Mouse (Mus musculus) brown adipose tissue, adult 24 weeks (tissue): ENCODE results near the gene Cux1. TPM values are rescaled to one million over a fixed set of nuclear protein-coding genes. Genes with fewer than 3 reads are reported as not detected.

Experiments
- H3K27ac ChIP-seq: fragments of 200-500 bp; replicated peaks from 2 replicates; pipeline ENCODE4 v1.5.1; 2012; ENCODE audit warnings: low read depth, mild to moderate bottlenecking, low read length
- H3K4me1 ChIP-seq: fragments of 200-500 bp; 2 replicates; pipeline ENCODE4 v1.6.1; 2012; ENCODE audit warnings: low read length, mixed read lengths; ENCODE audit not compliant: control insufficient read depth, insufficient read depth, insufficient read length
- H3K4me3 ChIP-seq: fragments of 200-500 bp; 2 replicates; pipeline ENCODE4 v1.5.1; 2012; ENCODE audit warnings: low read depth, mild to moderate bottlenecking, low read length, moderate library complexity; ENCODE audit not compliant: insufficient read depth
- polyA plus RNA-seq: library from polyadenylated mRNA; stranded (reverse); fragments of >200 nt; gene quantifications from 2 replicates; pipeline ENCODE4 v1.2.4, GENCODE M21; 2012; ENCODE audit not compliant: missing spikeins, insufficient read depth, insufficient read length

The Cux1 gene
- polyA plus RNA-seq, 1 experiment, result 45.7 TPM

DNA sequence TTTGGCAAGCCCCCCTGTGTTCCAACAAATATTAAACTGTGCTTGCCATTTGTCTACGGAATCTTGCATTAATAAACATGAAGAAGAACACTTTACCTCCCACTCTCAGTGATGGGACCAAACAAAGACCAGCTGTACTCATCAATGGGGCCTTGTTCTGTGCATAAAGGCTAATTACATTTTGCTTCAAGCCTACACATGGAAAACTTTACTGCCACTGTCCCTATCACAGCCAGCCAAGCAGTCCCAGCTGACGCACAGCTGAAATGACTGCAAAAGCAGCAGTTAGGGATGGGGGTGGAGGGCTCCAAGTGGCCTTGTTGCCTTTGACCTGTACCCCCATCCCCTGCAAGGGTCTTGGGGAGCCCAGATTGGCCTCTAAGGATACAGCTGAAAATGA is 210.1 kb downstream of the Cux1 start:
- H3K4me3 ChIP-seq, result no peak overlapping the region
- H3K4me1 ChIP-seq, result no peaks in the 10 kb centered on the region; the same call in 1 of the 2 replicates
- no peak overlapping the region for H3K27ac ChIP-seq

DNA sequence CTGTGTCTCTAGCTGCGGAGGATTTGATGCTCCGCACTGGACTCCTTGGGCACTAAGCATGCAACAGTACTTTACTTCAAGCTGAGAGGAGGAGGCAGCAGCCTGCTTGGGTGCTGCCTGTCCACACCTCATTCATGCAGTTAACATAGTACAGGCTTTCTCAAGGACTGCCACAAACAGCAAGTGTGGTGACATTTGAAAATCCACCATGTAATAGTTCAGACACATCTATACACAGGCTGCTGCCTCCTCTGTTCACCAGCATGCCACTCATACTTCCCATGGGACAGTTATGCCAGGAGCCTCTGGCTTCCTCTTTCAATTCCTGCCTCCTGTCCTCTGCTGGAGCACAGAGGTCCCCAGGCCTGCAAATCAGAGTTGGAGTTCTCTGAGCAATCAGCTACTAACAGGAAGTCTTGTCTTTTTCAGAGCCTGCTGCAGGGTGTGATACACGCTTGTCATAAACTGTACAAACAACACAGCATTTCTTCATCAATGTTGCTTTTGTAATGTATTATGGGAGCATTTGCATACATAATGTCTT is 211.6 kb downstream of the Cux1 start:
- no peak overlapping the region for H3K27ac ChIP-seq
- H3K4me3 ChIP-seq, result no peak overlapping the region
- H3K4me1 ChIP-seq, result no peaks in the 10 kb centered on the region; the same call in 1 of the 2 replicates

DNA sequence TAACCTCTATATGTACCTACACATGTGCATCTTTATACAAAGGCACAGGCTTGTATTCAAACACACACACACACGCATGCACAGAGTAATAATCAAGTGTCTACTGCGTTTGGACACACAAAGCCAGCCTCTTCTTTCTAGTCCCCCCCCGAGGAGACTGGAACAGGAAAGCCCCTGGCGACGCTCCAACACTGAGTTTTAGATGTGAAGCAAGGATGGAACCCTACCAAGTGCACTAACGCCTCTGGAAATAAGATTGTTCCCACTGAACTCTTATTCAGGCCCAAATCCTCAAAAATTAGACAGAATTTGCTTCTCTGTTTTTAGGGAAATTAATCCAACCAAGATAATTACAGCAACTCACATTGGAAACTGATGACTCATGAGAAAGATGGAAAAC is 212.6 kb downstream of the Cux1 start:
- Histone ChIP-seq H3K4me1 (no peaks in the 10 kb centered on the region; the same call in 1 of the 2 replicates), H3K4me3 (no peak overlapping the region), H3K27ac (no peak overlapping the region)

DNA sequence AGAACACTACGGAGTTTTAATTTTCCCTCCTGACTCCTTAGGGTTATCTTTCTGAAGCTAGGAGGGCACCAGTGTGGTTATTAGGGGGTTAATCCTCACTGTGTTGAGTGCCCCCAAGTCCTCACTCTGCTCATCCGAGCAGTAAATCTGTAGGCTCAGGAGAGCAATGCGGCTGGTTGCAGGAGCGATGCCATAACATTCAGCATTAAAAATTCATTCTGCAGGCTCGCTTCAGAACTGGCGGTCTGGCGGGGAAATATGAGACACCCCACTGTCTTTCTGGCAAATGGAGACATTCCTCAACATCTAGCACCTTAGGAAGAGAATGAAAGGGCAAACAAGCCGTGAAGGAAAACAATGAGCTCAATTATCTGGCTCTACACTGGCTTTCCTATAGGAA is 214.2 kb downstream of the Cux1 start:
- H3K27ac ChIP-seq, result no peak overlapping the region
- H3K4me1 ChIP-seq, result no peaks in the 10 kb centered on the region; the same call in 1 of the 2 replicates
- no peak overlapping the region for H3K4me3 ChIP-seq

DNA sequence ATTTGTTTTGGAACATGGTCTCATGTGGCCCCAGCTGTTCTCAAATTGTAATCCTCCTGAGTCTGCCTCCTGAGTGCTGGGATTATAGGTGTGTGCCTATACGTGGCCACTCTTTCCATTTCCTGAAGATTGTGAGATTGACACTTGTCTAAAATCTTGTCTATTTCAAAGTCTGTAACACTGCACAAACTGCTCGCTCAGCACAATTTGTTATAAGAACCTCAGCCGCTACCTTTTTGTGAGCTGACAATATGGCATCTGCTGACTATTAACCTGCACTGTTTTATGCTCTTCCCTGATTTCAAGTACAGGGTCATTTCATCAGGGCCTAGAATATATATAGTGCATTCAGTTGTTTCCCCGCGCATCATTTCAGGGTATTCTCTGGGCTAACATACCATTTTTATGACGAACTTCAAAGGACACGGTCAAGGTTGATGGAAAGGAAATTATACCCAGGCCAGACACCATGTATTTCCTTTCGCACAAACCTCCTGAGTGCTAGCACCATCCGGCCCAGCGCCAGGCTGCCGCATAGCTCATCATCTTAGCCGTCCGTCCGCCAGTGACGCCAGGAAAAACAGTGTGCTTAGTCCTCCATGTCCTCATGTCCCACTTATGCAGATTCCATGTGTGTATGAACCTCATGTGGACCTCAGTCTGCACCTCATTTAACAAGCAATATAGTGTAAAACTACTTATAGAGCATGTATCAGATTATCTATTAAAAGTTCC is 224.0 kb downstream of the Cux1 start:
- Histone ChIP-seq H3K4me3 (no peak overlapping the region), H3K27ac (no peak overlapping the region), H3K4me1 (peaks cover 2% of the 10 kb centered on the region; the same call in 1 of the 2 replicates)

DNA sequence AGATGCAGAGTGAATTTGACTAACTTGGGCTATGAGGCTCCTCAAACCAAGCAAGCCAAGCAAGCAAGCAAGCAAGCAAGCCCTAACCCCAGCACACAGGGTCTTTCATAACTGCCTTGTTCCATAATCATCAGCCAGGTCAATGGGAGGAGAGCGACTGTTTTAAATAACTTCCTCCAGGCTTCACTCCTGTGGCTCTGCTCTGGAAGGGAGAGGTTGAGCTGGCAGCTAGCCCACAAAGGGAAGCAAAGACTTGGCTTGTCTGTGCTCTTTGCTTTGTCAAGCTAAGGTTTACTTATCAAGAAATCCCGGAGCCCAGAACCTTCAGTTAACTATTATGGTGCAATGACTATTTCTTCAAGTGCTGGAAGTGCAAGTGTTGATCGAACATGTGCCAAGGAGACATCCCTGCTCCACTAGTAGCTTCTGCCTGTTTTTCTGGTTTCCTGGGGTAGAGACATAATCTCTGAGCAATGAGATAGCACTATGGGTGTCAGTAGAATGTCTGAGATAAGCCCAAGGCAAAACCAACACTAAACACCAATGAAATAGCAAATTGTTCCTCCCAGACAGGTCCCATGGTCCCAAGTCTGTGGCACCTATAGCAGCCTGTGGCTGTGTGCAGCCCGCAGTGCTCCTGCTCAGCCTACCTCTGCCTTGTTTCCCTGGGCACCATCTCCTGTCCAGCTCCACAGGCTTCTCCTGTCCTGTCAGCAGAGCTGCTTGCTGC is 230.3 kb downstream of the Cux1 start:
- no peak overlapping the region for H3K27ac ChIP-seq

DNA sequence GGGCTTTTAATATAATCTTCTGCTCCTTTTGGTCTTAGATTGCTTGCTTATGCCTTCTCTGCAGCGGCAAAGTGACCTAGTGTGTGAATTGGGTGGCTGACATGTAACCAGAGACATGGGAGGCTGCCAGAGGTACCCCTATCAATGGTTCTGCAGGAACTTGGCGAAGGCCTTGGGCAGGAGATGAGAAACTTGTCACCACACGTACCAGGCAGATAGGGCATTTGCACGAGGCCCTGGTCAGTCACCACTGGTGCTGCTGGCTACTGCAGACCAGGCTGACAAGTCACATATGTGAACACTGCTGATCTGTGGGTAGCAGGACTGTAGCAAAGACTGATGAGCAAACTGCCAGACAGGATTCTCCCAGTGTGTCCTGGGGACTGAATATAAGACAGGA is 231.6 kb downstream of the Cux1 start:
- Histone ChIP-seq H3K27ac (no peak overlapping the region), H3K4me1 (no peaks in the 10 kb centered on the region), H3K4me3 (no peak overlapping the region)

More for the DNA sequence above, 230.3 kb downstream of the Cux1 start:
- no peaks in the 10 kb centered on the region for H3K4me1 ChIP-seq
- H3K4me3 ChIP-seq, result no peak overlapping the region

DNA sequence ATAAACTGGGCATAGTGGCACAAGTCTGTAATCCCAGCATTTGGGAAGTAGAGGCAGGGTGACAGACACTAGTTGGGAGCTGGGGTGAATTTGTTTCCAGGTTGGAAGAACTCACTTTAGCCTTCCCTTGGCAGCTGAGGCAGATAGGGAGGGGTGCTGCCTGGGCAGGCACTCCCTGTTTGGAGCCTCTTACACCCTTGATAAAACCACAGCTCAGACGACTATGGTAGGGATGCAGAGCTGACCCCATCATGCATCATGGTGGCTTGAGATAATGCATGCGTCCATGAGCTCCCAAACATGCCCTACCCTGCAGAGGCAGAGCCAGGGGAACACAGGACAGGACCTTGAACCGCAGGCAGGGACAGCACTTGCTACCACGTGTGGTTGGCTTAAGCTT is 232.5 kb downstream of the Cux1 start:
- Histone ChIP-seq H3K27ac (no peak overlapping the region), H3K4me3 (no peak overlapping the region), H3K4me1 (no peaks in the 10 kb centered on the region)

DNA sequence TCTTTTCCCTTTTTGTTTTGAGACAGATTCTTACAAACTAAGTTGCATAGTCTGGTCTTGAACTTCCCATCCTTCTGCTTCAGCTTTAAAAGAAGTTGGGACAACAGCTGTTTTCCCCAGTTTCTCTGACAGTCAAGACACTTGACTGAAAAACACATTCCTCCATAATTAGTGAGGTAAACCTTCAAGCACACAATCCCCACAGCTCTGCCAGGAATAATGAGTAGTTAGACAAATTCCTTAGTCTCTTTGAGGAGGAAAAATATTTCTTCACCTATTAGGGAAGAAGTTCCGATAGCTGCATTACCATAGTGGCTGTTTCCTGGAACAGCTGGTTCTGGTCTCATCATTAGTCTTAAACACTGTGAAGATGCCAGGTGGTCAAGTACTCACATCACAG is 233.2 kb downstream of the Cux1 start:
- H3K27ac ChIP-seq, result no peak overlapping the region
- H3K4me1 ChIP-seq, result no peaks in the 10 kb centered on the region
- H3K4me3 ChIP-seq, result no peak overlapping the region

DNA sequence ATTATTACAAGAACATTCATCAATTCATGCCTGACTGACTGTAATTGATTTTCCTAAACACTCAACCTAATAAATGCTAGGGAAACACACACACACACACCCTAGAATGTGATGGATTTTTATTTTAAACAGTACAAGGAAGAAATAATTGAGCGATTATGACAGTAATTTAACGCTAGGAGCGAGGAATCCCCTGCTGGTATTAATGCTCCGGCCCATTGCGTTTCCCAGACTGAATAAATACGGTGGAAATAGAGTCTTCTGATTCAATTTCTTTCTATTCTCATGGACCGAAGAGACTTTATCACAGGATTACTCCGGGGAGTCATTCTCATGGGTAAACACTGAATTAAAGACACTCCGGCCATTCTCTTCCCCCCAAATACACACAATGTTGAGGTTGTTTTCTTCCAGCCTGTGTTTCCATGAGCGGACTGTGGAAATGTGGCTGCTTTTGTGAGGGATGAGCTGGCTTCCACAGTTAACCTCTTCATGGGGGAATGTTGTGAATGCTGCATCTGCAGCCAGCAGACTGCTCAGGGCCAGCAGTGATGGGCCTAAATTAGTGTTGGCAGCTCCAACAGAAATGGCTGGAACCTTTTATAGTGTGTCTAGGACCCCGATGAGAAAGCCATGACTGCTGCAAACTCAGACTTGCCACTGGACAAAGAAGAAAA is 234.4 kb downstream of the Cux1 start:
- Histone ChIP-seq H3K27ac (no peak overlapping the region), H3K4me1 (no peaks in the 10 kb centered on the region), H3K4me3 (no peak overlapping the region)

DNA sequence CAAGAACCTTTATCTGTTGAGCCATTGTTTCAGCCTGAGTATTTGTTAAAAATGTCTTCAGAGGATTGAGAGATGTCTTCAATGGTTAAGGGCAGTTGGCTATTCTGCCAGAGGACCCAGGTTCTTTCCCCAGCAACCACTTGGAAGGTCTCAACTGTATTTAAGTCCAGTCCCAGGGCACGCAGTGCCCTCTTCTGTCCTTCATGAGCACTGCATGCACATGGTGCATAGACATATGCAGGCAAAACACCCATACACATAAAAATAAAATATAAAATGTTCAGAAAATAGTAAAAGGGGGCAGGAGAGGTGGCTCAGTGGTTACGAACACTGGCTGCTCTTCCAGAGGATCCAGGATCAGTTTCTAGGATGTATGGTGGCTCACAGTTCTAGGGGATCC is 239.6 kb downstream of the Cux1 start:
- Histone ChIP-seq H3K4me1 (no peaks in the 10 kb centered on the region), H3K27ac (no peak overlapping the region), H3K4me3 (no peak overlapping the region)

DNA sequence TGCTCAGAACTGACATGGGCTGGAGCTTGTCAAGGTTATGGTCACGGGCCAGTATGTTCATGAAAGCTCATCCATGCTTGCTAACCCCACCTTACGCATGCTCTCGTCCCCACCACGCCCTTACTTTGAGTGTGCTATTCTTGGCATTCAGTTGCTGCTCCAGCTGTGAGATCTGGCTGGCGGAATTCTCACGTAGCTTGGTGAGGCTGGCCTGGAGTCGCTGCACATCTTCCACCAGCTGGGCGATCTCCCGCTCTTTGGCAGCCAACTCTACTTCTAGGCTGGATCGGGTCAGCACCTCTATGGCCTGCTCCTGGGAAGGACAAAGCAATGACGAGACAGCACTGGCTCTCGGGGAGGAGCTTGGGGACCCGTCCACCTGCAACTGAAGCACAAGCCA is 240.7 kb downstream of the Cux1 start:
- Histone ChIP-seq H3K4me3 (no peak overlapping the region), H3K27ac (no peak overlapping the region), H3K4me1 (no peaks in the 10 kb centered on the region)

DNA sequence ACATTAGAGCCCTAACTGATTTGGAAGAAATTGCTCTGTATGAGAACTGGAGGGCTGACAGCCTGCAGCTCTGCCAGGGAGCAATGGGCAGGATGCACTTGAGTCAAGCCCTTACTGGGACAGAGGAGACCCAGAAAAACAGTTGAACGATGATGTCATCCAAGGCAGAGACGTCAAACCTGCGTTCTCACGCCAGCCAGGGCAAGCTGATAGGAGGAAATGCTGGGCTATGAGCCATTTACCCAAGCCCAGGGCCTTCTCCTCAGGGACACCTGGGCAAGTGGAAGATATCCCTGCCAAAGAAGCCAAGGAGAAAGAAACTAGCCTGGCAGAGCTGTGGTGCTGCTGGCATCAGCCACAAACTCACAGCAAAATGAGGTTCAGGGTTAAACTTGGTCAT is 242.8 kb downstream of the Cux1 start:
- no peak overlapping the region for H3K4me3 ChIP-seq
- H3K27ac ChIP-seq, result no peak overlapping the region

DNA sequence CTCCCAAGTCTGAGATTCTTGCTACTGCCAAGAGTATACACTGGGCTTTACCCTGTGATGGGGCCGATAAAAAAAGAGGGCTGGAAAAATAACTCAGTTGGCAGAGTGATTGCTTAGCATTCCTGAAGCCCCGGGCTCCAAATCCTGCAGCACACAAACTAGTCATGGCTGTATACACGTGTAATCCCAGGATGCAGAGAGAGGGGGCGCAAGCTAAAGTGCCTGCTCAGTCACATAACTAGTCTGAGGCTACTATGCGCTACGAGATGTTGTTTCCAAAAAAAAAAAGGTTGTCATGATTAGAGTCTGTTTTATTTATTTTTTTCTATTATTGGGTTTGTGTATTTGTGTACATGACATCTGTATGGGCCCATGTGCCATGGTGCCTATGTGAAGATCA is 245.9 kb downstream of the Cux1 start:
- Histone ChIP-seq H3K27ac (no peak overlapping the region), H3K4me1 (no peaks in the 10 kb centered on the region), H3K4me3 (no peak overlapping the region)

More for the DNA sequence above, 242.8 kb downstream of the Cux1 start:
- H3K4me1 ChIP-seq, result no peaks in the 10 kb centered on the region

DNA sequence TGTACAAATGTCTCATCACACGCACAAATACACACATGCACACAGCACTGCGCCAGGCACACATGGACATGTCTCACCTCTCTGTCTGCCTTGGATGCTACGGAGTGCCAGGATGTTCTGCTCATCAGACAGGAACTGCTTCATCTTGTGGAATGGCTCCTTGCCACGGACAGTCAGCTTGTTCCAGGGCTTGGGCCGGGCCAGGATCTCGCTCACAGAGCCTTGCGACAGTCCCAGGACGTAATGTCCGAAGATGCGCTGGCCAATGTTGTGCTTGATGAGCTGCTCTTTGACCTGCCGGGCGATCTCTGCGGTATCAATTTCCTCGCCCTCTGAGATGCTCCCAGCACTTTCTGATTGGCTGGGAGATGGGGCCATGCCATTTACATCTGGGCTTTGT is 254.7 kb downstream of the Cux1 start:
- H3K4me1 ChIP-seq, result no peaks in the 10 kb centered on the region
- no peak overlapping the region for H3K27ac ChIP-seq

More for the DNA sequence above, 254.7 kb downstream of the Cux1 start:
- H3K4me3 ChIP-seq, result no peak overlapping the region
